Mouse (Mus musculus) testis, postnatal 14 days (tissue): Measurements from ENCODE around the gene Olfr1246.
"Not testable (repeated sequence)": the region's sequence is repeated elsewhere in the genome, so short reads cannot be mapped to it uniquely, and the experiment has no call there.

Experiments used
- DNase-seq: peaks from one replicate; pipeline ENCODE4 v3.0.0; 2021; ENCODE audit warnings: low spot score

The Olfr1246 gene

DNA sequence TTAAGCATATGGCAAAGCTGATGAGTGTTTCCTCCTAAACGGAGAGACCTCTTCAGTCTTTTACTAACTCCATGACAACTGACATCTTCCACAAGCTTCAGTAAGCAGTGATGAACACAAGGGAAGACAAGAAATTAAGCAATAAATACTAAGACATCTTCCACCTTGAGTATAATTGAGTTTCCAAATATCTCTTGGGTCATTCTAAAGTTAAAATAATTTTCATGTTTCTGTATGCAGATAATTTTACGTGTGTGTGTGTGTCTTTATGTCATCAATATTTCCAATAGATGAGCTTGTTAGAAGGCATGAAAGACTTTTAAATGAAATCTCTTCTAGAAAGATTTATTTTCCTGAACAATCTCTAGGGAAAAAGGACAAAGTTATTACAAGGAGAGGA, at the start of gene Olfr1246:
Gene Olfr1246, minus strand, starts transcription at position 101 of the 400 bp plus-strand sequence.
- no peak for DNase-seq

DNA sequence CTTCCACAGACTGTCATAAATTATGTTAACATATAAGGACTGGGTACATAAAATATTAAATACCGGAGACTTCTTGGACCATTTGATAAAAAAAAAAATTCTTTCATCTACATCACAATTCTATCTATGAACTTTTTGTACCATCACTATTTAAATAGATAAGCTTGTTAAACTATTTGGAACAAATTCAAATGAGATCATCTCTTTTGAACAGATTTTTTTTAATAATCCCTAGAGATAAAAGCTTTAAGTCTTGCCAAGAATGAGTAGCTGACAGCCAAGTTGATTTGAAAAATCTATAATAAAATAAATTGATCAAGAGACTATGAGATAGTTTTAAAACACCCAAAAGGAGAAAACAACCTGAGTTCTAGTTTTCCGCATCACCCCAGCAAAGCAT, 41.9 kb upstream of the Olfr1246 start, which contains the start of gene Olfr1249:
Gene Olfr1249, minus strand, starts transcription at position 101 of the 400 bp plus-strand sequence.
- no peak for DNase-seq

DNA sequence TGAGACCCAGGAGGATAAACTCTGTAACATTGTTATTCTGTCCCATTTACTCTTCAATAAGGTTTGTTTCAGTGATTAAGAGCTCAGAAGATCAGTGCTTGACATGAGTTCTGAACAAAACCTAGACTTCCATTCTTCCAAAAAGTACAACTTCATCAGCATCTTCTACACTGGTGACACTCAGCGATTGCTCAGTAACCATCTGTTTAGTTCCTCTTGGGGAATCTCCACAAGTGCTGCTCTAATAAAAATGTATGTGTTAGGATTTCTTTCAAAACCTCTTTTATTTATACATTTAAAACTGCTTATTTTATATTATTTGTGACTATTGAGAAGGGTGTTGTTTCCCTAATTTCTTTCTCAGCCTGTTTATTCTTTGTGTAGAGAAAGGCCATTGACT, 25.2 kb upstream of the Olfr1246 start, which contains the start of gene Olfr1248:
Gene Olfr1248, minus strand, starts transcription at position 101 of the 400 bp plus-strand sequence.
- DNase-seq, result not testable (repeated sequence)

DNA sequence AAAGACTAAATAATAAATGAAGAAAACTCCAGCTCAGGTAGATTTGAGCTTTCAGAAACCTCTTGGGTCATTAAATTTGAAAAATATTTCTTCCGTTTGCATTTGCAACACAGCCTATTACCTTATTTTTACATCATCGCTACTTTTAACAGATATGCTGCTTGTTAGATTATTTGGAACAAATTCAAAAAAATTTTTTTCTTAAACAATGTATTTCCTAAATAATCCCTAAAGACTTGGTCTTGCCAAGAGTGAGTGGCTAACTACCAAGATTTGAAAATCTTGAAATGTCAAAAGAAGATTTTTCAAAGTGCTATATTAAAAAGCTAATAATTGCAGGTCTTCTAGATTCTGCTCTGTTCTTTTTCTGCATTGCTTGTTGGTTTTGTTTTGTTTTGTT, 21.1 kb upstream of the Olfr1246 start, which contains the start of gene Olfr1247:
Gene Olfr1247, minus strand, starts transcription at position 101 of the 400 bp plus-strand sequence.
- DNase-seq, result no peak

DNA sequence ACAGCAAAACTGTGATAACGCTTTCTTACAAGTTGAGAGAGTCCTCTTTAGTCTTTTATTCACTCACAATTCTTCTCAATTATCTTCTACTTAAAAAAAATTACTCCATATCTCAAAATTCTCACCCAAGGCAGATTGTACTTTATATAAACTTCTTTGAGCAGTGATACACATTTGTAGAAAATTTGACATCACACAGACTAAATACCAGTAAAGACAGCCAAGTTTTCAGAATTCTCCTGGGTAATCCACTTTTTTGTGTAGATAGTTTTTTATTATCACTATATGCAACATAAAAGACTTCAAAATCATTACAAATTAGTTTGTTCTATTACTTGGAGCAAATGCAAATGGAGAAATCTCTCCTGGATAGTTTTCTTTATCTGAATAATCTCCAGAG, 14.6 kb downstream of the Olfr1246 start, which contains the start of gene Olfr1245:
Gene Olfr1245, minus strand, starts transcription at position 101 of the 400 bp plus-strand sequence.
- DNase-seq, result no peak

DNA sequence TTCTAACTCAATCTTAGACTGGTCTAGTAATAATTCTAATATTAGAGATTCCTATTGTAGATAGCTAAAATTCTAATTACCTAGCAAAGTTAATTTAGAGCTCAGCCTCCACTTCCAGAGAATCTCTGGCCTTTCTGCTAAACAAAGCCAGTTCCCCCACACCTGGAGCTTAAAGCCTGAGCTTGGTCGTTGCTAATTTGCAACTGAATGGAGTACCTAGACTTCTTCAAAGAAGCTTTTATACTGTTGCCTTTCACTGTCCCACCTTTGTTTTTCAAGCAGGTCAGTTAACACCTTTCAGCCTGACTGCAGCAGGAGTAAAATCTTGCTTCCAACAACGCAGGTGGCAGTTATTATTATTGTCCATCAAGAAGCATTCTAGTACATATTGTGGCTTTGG, 30.3 kb downstream of the Olfr1246 start:
- not testable (repeated sequence) for DNase-seq

DNA sequence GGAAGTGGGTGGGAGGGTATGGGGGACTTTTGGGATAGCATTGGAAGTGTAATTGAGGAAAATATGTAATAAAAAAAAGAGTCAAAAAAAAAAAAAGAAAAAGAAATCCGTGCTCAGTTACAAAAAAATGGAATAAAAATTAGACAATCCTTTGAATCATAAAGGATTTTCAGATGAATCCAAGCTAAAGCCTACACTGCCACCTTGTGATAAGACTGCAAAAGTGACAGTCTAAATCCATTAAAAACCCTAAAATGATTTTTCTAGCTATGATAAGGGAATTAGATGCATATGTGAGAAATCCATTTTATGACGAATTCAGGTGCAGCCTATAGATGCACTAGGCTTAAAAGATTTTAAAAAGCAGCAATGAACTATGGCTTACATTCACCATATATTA, 48.4 kb downstream of the Olfr1246 start:
- no peak for DNase-seq

DNA sequence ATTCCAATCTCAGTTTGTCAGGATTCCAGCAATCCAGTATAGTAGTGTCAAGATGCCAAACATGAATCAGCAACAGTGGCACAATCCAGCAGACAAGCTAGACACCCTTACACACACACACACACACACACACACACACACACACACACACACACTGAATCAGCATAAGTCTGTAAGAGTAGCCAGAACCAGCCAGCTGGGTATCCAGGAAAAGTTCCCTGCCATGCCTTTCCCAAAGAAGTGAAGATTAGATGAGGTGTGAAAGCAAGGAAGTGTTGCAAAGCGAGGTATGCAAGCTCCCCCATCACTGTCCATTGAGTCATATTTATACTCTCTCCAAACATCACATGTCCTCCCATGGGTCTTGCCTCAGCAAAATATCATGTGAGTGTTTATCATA, 53.0 kb downstream of the Olfr1246 start:
- no peak for DNase-seq
